Mouse (Mus musculus) limb, embryonic 14.5 days (tissue): ENCODE results near the gene Eif4e3. TPM values are rescaled to one million over a fixed set of nuclear protein-coding genes. Genes with fewer than 3 reads are reported as not detected.
A peak's percentile ranks its signal among the peaks of the same experiment; 100 is the strongest.

Source experiments
- ATAC-seq: fragments of 200-750 bp; cut with Nextera tagmentation; 2 replicates; pipeline ENCODE4 v1.8.0; 2017; ENCODE audit warnings: low read depth, moderate number of reproducible peaks, moderate TSS enrichment; ENCODE audit not compliant: low FRiP score
- DNase-seq: peaks from one replicate; pipeline ENCODE4 v3.0.0-alpha.2; 2015; ENCODE audit warnings: low spot score
- H3K27ac ChIP-seq: fragments of 300-500 bp; sonication (generic); replicated peaks from 2 replicates; pipeline ENCODE4 v1.5.1; 2014; ENCODE audit warnings: low read depth, mild to moderate bottlenecking, low read length, moderate library complexity, mixed read lengths
- H3K27me3 ChIP-seq: fragments of 300-500 bp; sonication (generic); 2 replicates; pipeline ENCODE4 v1.6.1; 2014; ENCODE audit warnings: low read length, mixed read lengths; ENCODE audit not compliant: control insufficient read depth, insufficient read depth
- H3K36me3 ChIP-seq: fragments of 300-500 bp; sonication (generic); 2 replicates; pipeline ENCODE4 v1.6.1; 2014; ENCODE audit warnings: mild to moderate bottlenecking, low read length, moderate library complexity, mixed read lengths; ENCODE audit not compliant: control insufficient read depth, insufficient read depth
- H3K4me1 ChIP-seq: fragments of 300-500 bp; sonication (generic); 2 replicates; pipeline ENCODE4 v1.6.1; 2014; ENCODE audit warnings: antibody characterized with exemption, low read length, mixed read lengths; ENCODE audit not compliant: control insufficient read depth, insufficient read depth
- H3K4me2 ChIP-seq: fragments of 300-500 bp; sonication (generic); replicated peaks from 2 replicates; pipeline ENCODE4 v1.6.1; 2014; ENCODE audit warnings: low read depth, mild to moderate bottlenecking, low read length, moderate library complexity; ENCODE audit not compliant: severe bottlenecking
- H3K4me3 ChIP-seq: fragments of 300-500 bp; sonication (generic); replicated peaks from 2 replicates; pipeline ENCODE4 v1.5.1; 2014; ENCODE audit warnings: low read length
- H3K9ac ChIP-seq: fragments of 300-500 bp; sonication (generic); 2 replicates; pipeline ENCODE4 v1.6.1; 2014; ENCODE audit warnings: mild to moderate bottlenecking, low read depth, low read length, moderate library complexity; ENCODE audit not compliant: severe bottlenecking
- H3K9me3 ChIP-seq: fragments of 300-500 bp; sonication (generic); 2 replicates; pipeline ENCODE4 v1.6.1; 2016; ENCODE audit warnings: low read length; ENCODE audit not compliant: control insufficient read depth
- POLR2A ChIP-seq: fragments of 200-500 bp; IDR thresholded peaks from 2 replicates; pipeline ENCODE4 v1.8.0; 2012; ENCODE audit warnings: inconsistent platforms, mild to moderate bottlenecking, moderate library complexity, borderline replicate concordance; ENCODE audit not compliant: insufficient read depth, insufficient read length; ENCODE audit errors: extremely low read depth
- WGBS: fragments of 180-500 bp; shearing (Covaris S2); extraction: QIAGEN DNeasy Blood & Tissue Kit; methylation state at CpG from one replicate; pipeline ENCODE4 v1.1.7; 2014; 5-methylcytosine and 5-hydroxymethylcytosine counted together
- polyA plus RNA-seq, 2 experiments: library from polyadenylated mRNA; depleted of rRNA in 1 of 2; stranded (reverse) in 1 of 2; unstranded in 1 of 2; fragments of >200 nt; fragmentation: Nextera tagmentation in 1 of 2; extraction: Ambion mirVana in 1 of 2; gene quantifications; 2 replicates each; pipeline versions ENCODE4 v1.2.1 to v1.2.3; 2012 to 2014

Gene Eif4e3
- polyA plus RNA-seq, 2 experiments: 14.6 to 19.8 TPM

DNA sequence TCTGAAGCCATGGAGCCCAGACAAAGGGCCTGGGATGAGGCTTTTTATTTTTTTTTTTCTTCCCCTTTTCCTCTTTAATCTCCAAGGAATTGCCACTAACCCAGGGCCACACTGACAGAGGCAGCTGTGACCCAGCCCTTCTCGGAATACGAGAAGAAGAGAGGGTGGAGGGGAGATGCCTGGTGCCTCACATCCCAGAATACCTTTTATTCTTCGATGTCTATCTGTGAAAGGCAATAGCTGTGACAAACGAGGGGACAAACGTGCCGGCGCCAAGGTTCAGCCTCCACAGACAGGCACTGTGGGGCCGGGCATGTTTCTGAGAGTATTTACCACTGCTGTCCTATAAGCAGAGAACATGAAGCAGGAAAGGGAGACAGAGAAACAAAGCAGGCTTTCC lies 66.9 kb downstream of the Eif4e3 start:
- no peak for TF ChIP-seq POLR2A
- DNase-seq (no peak), ATAC-seq (peak; percentile 48)
- Histone ChIP-seq H3K9ac (no peak overlapping the region), H3K9me3 (no peaks in the 10 kb centered on the region), H3K4me3 (no peak overlapping the region), H3K27ac (0 out of 2 replicates have a peak overlapping the region, but pooled peaks have one; percentile 5), H3K4me1 (peaks cover 24% of the 10 kb centered on the region), H3K27me3 (no peaks in the 10 kb centered on the region), H3K4me2 (no peak overlapping the region), H3K36me3 (no peaks in the 10 kb centered on the region)
- 38% methylated on average over 8 of the region's 8 CpGs for WGBS

DNA sequence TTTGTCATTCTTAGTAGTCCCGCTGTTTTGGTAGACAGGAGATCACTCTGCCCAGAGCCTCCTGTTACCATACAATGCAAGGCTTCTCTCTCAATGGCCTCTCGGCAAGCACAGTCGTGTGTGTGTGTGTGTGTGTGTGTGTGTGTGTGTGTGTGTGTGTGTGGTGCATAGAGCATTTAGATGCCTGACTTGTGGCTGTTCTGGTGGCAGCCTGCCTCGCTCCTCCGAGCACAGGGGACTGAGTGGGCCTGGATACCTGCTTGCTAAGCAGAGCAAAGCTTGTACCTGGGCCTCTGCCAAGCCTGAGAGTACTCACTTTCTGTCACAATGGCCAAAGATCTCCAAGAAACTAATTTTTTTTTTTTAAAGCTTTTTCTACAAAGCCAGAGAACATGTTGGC lies 67.3 kb downstream of the Eif4e3 start:
- Histone ChIP-seq H3K9ac (no peak overlapping the region), H3K4me1 (peaks cover 24% of the 10 kb centered on the region), H3K4me3 (no peak overlapping the region), H3K27ac (0 out of 2 replicates have a peak overlapping the region, but pooled peaks have one; percentile 5), H3K9me3 (no peaks in the 10 kb centered on the region), H3K36me3 (no peaks in the 10 kb centered on the region), H3K4me2 (no peak overlapping the region), H3K27me3 (no peaks in the 10 kb centered on the region)
- TF ChIP-seq POLR2A: no peak
- 61% methylated on average over 5 of the region's 5 CpGs for WGBS
- DNase-seq (peak; percentile 43), ATAC-seq (no peak)

DNA sequence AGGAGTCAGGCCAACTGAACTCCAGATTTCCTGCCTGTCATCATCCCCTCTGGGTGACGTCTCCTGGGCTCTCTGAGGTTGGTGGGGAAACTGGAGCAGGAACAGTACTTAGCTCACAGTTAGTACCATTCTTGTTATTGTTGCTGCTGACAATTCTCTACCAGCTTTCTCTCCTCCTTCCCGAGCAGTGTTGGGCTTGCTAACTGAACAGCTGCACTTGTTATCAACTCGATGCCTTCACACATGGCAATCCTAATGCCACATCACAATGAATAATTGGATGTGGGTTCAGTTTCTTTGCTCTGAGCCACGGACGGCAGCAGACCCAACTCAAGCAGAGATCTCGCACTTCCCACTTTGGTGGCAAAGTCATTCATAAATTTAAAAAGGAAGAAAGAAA lies 89.5 kb downstream of the Eif4e3 start:
- no peaks in the 10 kb centered on the region for H3K4me1 ChIP-seq
- ATAC-seq: no peak
- H3K9me3 ChIP-seq: no peaks in the 10 kb centered on the region
- no peak for TF ChIP-seq POLR2A
- no peak for DNase-seq
- H3K9ac ChIP-seq: no peak overlapping the region
- no peak overlapping the region for H3K27ac ChIP-seq
- no peak overlapping the region for H3K4me3 ChIP-seq
- 71% methylated on average over 6 of the region's 6 CpGs for WGBS
- no peaks in the 10 kb centered on the region for H3K27me3 ChIP-seq
- H3K4me2 ChIP-seq: no peak overlapping the region
- H3K36me3 ChIP-seq: no peaks in the 10 kb centered on the region

- DNase-seq: no peak
- Histone ChIP-seq H3K9me3 (no peaks in the 10 kb centered on the region), H3K4me3 (no peak overlapping the region), H3K36me3 (no peaks in the 10 kb centered on the region), H3K4me2 (no peak overlapping the region), H3K4me1 (no peaks in the 10 kb centered on the region), H3K27me3 (no peaks in the 10 kb centered on the region), H3K9ac (no peak overlapping the region), H3K27ac (no peak overlapping the region)
- no peak for ATAC-seq
- WGBS: 79% methylated on average over 6 of the region's 6 CpGs
- TF ChIP-seq POLR2A: no peak
These were observed 90.9 kb downstream of the Eif4e3 start for GRCm38 (mm10) chr6:99575633-99576032.

Other genes with a start within 250 kb of the Eif4e3 start
- gene Foxp1, start 144.1 kb downstream of the Eif4e3 start, polyA plus RNA-seq (2012; rRNA removed): 101 and 121 TPM in 2 replicates
- gene Foxp1, start 144.1 kb downstream of the Eif4e3 start, polyA plus RNA-seq (2014; fragmentation: Nextera tagmentation; extraction: Ambion mirVana): 166 and 190 TPM in 2 replicates
- 1.4 and 2.0 TPM in 2 replicates for gene Gm20696, start within 50 bp of the Eif4e3 start, polyA plus RNA-seq (2012; rRNA removed)
- gene Gm20696, start within 50 bp of the Eif4e3 start, polyA plus RNA-seq (2014; fragmentation: Nextera tagmentation; extraction: Ambion mirVana): 5.9 and 6.4 TPM in 2 replicates
- gene Gpr27, start 25.9 kb upstream of the Eif4e3 start, polyA plus RNA-seq (2012; rRNA removed): 14.1 and 20.2 TPM in 2 replicates
- 11.0 and 13.3 TPM in 2 replicates for gene Gpr27, start 25.9 kb upstream of the Eif4e3 start, polyA plus RNA-seq (2014; fragmentation: Nextera tagmentation; extraction: Ambion mirVana)
- gene Prok2, start 59.6 kb upstream of the Eif4e3 start, polyA plus RNA-seq (2012; rRNA removed): 0.43 and 0.82 TPM in 2 replicates
- gene Prok2, start 59.6 kb upstream of the Eif4e3 start, polyA plus RNA-seq (2014; fragmentation: Nextera tagmentation; extraction: Ambion mirVana): 1.8 and 2.0 TPM in 2 replicates